Mouse (Mus musculus) stomach, embryonic 16.5 days (tissue): ENCODE measurements around the gene Tmem56. TPM values are rescaled to one million over a fixed set of nuclear protein-coding genes. Genes with fewer than 3 reads are reported as not detected.

ENCODE experiments used
- ATAC-seq: fragments of 200-750 bp; cut with Nextera tagmentation; 2 replicates; pipeline ENCODE4 v1.8.0; 2017; ENCODE audit warnings: moderate number of reproducible peaks, moderate TSS enrichment; ENCODE audit not compliant: insufficient read depth, low FRiP score
- H3K27ac ChIP-seq: fragments of 300-500 bp; sonication (generic); 2 replicates; pipeline ENCODE4 v1.5.1; 2014; ENCODE audit warnings: low read length
- H3K27me3 ChIP-seq: fragments of 300-500 bp; sonication (generic); 2 replicates; pipeline ENCODE4 v1.6.1; 2014; ENCODE audit warnings: low read length, control low read depth, mixed read lengths; ENCODE audit not compliant: control insufficient read depth, insufficient read depth
- H3K36me3 ChIP-seq: fragments of 300-500 bp; sonication (generic); 2 replicates; pipeline ENCODE4 v1.6.1; 2014; ENCODE audit warnings: low read length; ENCODE audit not compliant: control insufficient read depth, insufficient read depth
- H3K4me1 ChIP-seq: fragments of 300-500 bp; sonication (generic); 2 replicates; pipeline ENCODE4 v1.6.1; 2014; ENCODE audit warnings: low read length, control low read depth, mixed read lengths; ENCODE audit not compliant: control insufficient read depth, insufficient read depth
- H3K4me2 ChIP-seq: fragments of 300-500 bp; sonication (generic); 2 replicates; pipeline ENCODE4 v1.6.1; 2014; ENCODE audit warnings: low read depth, low read length, mixed read lengths
- H3K4me3 ChIP-seq: fragments of 300-500 bp; sonication (generic); replicated peaks from 2 replicates; pipeline ENCODE4 v1.5.1; 2014; ENCODE audit warnings: mild to moderate bottlenecking, low read length
- H3K9ac ChIP-seq: fragments of 300-500 bp; sonication (generic); 2 replicates; pipeline ENCODE4 v1.6.1; 2014; ENCODE audit warnings: low read length
- H3K9me3 ChIP-seq: fragments of 300-500 bp; sonication (generic); replicated peaks from 2 replicates; pipeline ENCODE4 v1.6.1; 2016; ENCODE audit warnings: low read length, control low read depth; ENCODE audit not compliant: control insufficient read depth
- WGBS: fragments of 180-500 bp; shearing (Covaris S2); extraction: QIAGEN DNeasy Blood & Tissue Kit; methylation state at CpG from one replicate; pipeline ENCODE4 v1.1.7; 2014; 5-methylcytosine and 5-hydroxymethylcytosine counted together
- polyA plus RNA-seq: library from polyadenylated mRNA; unstranded; fragments of >200 nt; fragmentation: Nextera tagmentation; extraction: Ambion mirVana; gene quantifications from 2 replicates; pipeline ENCODE4 v1.2.1, GENCODE M21; 2015

Tmem56 gene
- polyA plus RNA-seq, 1 experiment from 2014 or later: 2.3 TPM

DNA sequence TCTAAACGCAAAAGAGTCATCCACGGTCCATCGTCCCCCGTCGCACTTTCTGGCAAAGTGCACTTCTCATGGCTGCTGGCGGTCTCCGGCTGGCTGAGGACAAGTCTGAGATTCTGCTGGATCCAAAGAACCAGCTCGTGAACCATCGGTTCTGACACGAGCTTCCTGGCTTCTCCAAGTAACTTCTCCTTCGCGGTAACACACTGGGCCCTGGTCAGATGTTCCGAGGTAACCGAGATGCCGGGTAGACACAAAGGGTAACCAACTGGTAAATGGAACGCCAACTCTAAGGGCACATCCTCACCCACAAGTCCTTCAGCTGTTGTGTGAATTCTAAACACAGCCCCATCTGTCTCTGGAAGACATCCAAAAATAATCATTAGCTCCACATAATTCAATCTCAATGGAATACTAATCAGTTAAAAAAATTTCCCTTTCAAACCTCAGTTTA, 124.0 kb downstream of the Tmem56 start:
- Histone ChIP-seq H3K4me1 (no peaks in the 10 kb centered on the region), H3K27me3 (no peaks in the 10 kb centered on the region), H3K9ac (no peak overlapping the region), H3K9me3 (no peaks in the 10 kb centered on the region), H3K4me2 (no peak overlapping the region), H3K4me3 (no peak overlapping the region), H3K27ac (no peak overlapping the region), H3K36me3 (no peaks in the 10 kb centered on the region)
- WGBS: 84% methylated on average over 16 of the region's 16 CpGs
- ATAC-seq: no peak

DNA sequence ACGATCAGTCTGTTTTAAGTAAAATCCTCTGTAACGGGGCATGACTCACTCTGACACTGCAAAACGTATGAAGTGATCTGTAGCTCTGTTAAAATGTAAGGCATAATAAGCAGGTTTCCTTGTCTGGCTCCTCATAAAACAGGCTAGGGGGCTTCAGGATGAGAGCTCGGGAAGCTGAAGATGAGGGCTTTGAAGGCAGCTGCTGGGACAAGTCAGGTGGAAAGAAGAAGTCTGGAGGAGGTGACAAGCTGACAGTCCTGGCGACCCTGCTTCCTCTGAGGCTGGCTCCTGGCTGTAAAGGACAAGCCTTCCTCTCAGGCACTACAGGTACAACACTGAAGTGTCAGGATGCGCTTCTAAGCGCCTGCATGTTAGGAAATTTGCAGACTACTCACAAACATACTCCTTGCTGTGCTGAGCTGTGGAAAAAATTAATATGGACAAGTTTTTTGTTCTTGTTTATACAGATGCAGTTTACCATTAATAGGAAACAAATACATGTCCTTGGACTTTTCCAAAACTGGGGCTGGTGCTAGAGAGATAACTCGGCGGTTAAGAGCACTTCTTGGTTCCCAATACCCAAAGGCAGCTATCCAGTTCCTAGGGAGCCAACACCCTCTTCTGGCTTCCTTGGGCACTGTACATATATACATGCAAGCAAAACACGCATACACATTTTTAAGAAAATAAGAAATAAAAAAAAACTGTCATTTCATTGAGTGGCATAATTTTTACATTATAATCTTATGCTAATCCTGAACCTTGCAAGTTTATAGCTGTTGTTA, 125.2 kb downstream of the Tmem56 start:
- Histone ChIP-seq H3K9ac (no peak overlapping the region), H3K9me3 (no peaks in the 10 kb centered on the region), H3K36me3 (no peaks in the 10 kb centered on the region), H3K4me1 (no peaks in the 10 kb centered on the region), H3K27ac (no peak overlapping the region), H3K4me2 (no peak overlapping the region), H3K27me3 (no peaks in the 10 kb centered on the region), H3K4me3 (no peak overlapping the region)
- ATAC-seq: no peak
- WGBS: 74% methylated on average over 10 of the region's 10 CpGs

DNA sequence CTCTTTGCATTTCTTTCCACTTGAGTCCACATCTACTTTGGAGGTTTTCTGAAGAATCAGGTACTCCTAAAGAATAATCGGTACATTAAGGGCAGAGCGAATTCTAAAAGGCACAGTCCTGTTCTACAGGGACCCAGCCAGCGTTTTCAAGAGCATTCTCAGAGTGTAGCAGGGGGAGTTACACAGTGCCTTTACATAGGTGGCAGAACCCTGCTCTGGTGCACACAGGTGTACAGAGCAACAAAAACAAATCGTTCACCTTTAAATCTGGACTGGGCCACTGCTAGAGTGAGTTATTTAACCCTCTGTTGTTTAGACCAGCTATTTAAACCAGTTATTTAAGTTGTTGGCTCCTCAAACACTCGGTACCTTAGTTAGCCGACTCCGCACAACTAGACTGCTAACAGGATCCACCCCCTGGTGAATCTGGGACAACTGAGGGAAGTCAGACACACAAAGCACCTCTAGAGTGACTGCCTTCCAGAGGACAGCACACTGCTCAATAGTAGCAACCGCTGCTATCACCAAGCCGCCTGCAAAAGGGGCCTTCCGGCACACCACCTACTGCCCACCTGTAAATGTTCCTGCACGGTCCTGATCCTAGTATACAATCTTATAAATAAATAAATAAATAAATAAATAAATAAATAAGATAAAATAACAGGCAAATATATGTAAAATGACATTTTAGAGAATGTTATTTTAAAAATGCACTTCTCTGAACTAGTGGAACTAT, 126.3 kb downstream of the Tmem56 start:
- ATAC-seq: no peak
- Histone ChIP-seq H3K9ac (no peak overlapping the region), H3K9me3 (no peaks in the 10 kb centered on the region), H3K27me3 (no peaks in the 10 kb centered on the region), H3K4me2 (no peak overlapping the region), H3K4me1 (no peaks in the 10 kb centered on the region), H3K36me3 (no peaks in the 10 kb centered on the region), H3K27ac (no peak overlapping the region), H3K4me3 (no peak overlapping the region)
- 72% methylated on average over 11 of the region's 11 CpGs for WGBS

GRCm38 (mm10) chr3:121156043-121156442, 126.9 kb downstream of the Tmem56 start:
- WGBS: 54% methylated on average over 7 of the region's 7 CpGs
- no peaks in the 10 kb centered on the region for H3K36me3 ChIP-seq
- H3K4me2 ChIP-seq: no peak overlapping the region
- no peaks in the 10 kb centered on the region for H3K4me1 ChIP-seq
- no peak overlapping the region for H3K27ac ChIP-seq
- no peaks in the 10 kb centered on the region for H3K27me3 ChIP-seq
- no peaks in the 10 kb centered on the region for H3K9me3 ChIP-seq
- no peak overlapping the region for H3K4me3 ChIP-seq
- ATAC-seq: no peak
- no peak overlapping the region for H3K9ac ChIP-seq

Other genes starting within 250 kb of the Tmem56 start
- gene Rwdd3, start 111.4 kb downstream of the Tmem56 start, polyA plus RNA-seq: 5.8 and 5.9 TPM in 2 replicates
- gene Alg14, start 8.7 kb upstream of the Tmem56 start, polyA plus RNA-seq: 43.2 and 45.8 TPM in 2 replicates
- gene Cnn3, start 143.4 kb upstream of the Tmem56 start, polyA plus RNA-seq: 525 and 535 TPM in 2 replicates
- 41.5 and 49.4 TPM in 2 replicates for gene Slc44a3, start 249.3 kb upstream of the Tmem56 start, polyA plus RNA-seq